Mouse (Mus musculus) neural tube, embryonic 14.5 days (tissue): ENCODE data around the gene Gm20388. TPM values are rescaled to one million over a fixed set of nuclear protein-coding genes. Genes with fewer than 3 reads are reported as not detected.

ENCODE experiments used
- ATAC-seq: fragments of 200-750 bp; cut with Nextera tagmentation; 2 replicates; pipeline ENCODE4 v1.8.0; 2017; ENCODE audit warnings: low read depth, mild to moderate bottlenecking, moderate TSS enrichment, moderate library complexity
- H3K27ac ChIP-seq: fragments of 300-500 bp; sonication (generic); 2 replicates; pipeline ENCODE4 v1.5.1; 2014; ENCODE audit warnings: low read depth, mild to moderate bottlenecking, control low read depth, low read length, moderate library complexity, mixed read lengths
- H3K27me3 ChIP-seq: fragments of 300-500 bp; sonication (generic); 2 replicates; pipeline ENCODE4 v1.6.1; 2014; ENCODE audit warnings: low read length; ENCODE audit not compliant: control insufficient read depth, insufficient read depth
- H3K36me3 ChIP-seq: fragments of 300-500 bp; sonication (generic); 2 replicates; pipeline ENCODE4 v1.6.1; 2014; ENCODE audit warnings: low read length, mixed read lengths; ENCODE audit not compliant: control insufficient read depth, insufficient read depth
- H3K4me1 ChIP-seq: fragments of 300-500 bp; sonication (generic); 2 replicates; pipeline ENCODE4 v1.6.1; 2014; ENCODE audit warnings: low read length; ENCODE audit not compliant: control insufficient read depth, insufficient read depth
- H3K4me2 ChIP-seq: fragments of 300-500 bp; sonication (generic); 2 replicates; pipeline ENCODE4 v1.6.1; 2014; ENCODE audit warnings: mild to moderate bottlenecking, low read depth, low read length, control low read depth
- H3K4me3 ChIP-seq: fragments of 300-500 bp; sonication (generic); 2 replicates; pipeline ENCODE4 v1.5.1; 2014; ENCODE audit warnings: low read depth, low read length, control low read depth, mixed read lengths
- H3K9ac ChIP-seq: fragments of 300-500 bp; sonication (generic); replicated peaks from 2 replicates; pipeline ENCODE4 v1.6.1; 2014; ENCODE audit warnings: low read depth, mild to moderate bottlenecking, control low read depth, low read length, mixed read lengths
- H3K9me3 ChIP-seq: fragments of 300-500 bp; sonication (generic); 2 replicates; pipeline ENCODE4 v1.6.1; 2016; ENCODE audit warnings: low read length; ENCODE audit not compliant: control insufficient read depth
- WGBS: fragments of 180-500 bp; shearing (Covaris S2); extraction: QIAGEN DNeasy Blood & Tissue Kit; methylation state at CpG from one replicate; pipeline ENCODE4 v1.1.7; 2014; 5-methylcytosine and 5-hydroxymethylcytosine counted together
- polyA plus RNA-seq: library from polyadenylated mRNA; unstranded; fragments of >200 nt; fragmentation: Nextera tagmentation; extraction: Ambion mirVana; gene quantifications from 2 replicates; pipeline ENCODE4 v1.2.1, GENCODE M21; 2014

Gm20388 gene
- polyA plus RNA-seq, 1 experiment from 2014 or later: 10.3 TPM

DNA sequence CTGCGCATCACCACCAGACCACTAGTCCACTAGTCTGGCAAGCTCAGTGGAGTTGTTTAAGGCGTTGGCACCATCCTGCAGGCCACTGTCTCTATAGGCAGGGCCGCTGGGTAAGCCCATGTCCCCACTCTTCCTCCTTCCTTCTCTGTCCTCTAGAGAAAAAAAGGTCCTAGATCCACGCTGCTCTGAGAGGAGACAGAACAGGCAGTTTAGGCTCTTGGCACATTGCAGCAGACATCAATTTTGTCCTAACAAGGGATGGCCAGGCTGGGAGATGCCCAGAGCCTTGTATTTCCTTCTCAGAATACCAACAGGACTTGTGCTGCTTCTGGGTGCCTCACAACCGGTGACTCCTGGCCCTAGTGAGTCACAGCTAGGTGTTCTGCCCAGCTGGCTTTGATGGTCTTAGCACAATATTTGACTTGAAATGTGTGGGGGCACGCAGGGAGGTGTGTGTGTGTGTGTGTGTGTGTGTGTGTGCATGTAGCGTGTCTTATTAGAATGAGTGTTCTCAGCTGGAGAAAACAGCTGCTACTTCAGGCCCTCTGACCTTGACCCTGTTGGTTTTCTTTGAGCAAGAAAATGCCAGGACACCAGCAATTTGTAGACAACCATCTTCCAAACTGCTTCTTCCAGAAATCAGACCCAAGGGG is 1967.3 kb downstream of the Gm20388 start:
- H3K36me3 ChIP-seq: peaks cover under 1% of the 10 kb centered on the region; the same call in 1 of the 2 replicates
- H3K4me2 ChIP-seq: no peak overlapping the region
- ATAC-seq: no peak
- no peaks in the 10 kb centered on the region for H3K4me1 ChIP-seq
- 91% methylated on average over 7 of the region's 7 CpGs for WGBS
- no peak overlapping the region for H3K4me3 ChIP-seq
- H3K9me3 ChIP-seq: no peaks in the 10 kb centered on the region
- H3K27ac ChIP-seq: no peak overlapping the region
- H3K27me3 ChIP-seq: no peaks in the 10 kb centered on the region
- H3K9ac ChIP-seq: no peak overlapping the region

DNA sequence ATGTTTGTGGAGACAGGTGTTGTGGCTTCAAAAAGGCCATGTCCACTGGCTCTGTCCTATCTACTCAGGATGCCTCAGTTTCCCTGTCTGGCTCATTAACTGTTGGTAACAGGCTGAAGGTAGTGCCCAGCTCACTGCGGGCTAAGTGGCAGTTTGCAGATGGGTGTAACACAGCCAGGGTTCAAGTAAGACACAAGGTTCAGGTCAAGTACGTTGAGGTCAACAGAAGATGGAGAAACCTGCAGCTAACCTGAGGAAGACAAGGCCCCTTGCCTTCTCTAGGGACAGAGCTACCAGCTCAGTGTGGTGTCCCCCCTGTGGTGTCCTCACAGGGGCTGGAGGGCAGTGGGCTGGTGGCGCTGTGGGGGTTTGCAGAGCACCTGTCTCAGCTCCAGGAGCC is 1969.1 kb downstream of the Gm20388 start:
- Histone ChIP-seq H3K4me1 (no peaks in the 10 kb centered on the region), H3K27me3 (no peaks in the 10 kb centered on the region), H3K9ac (no peak overlapping the region), H3K27ac (no peak overlapping the region), H3K4me3 (no peak overlapping the region), H3K4me2 (no peak overlapping the region), H3K36me3 (peaks cover 11% of the 10 kb centered on the region; the same call in 1 of the 2 replicates), H3K9me3 (no peaks in the 10 kb centered on the region)
- no peak for ATAC-seq
- WGBS: 85% methylated on average over 3 of the region's 3 CpGs

DNA sequence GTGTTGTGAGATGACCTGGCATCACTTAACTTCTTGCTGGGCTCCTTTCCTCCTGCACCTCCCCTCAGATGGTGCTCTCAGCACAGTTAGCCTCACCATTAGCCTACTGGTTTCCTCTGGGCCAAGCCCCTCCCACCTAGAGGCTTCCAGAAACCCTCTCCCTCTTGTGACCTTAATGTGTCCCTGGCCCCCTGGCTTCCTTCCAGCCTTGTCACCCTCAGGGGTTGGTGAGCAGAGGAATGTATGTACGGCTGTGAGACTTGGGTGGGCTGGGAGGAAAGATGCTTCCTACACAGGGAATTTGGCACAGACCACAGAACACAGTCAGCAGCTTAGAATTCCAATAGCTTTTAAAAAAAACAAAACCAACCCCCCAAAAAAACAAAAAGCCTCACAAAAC is 1970.2 kb downstream of the Gm20388 start:
- Histone ChIP-seq H3K4me3 (no peak overlapping the region), H3K4me1 (no peaks in the 10 kb centered on the region), H3K27ac (no peak overlapping the region), H3K4me2 (no peak overlapping the region), H3K9me3 (no peaks in the 10 kb centered on the region), H3K36me3 (peaks cover 11% of the 10 kb centered on the region; the same call in 1 of the 2 replicates), H3K9ac (no peak overlapping the region), H3K27me3 (no peaks in the 10 kb centered on the region)
- ATAC-seq: no peak
- 70% methylated on average over 1 of the region's 1 CpGs for WGBS

DNA sequence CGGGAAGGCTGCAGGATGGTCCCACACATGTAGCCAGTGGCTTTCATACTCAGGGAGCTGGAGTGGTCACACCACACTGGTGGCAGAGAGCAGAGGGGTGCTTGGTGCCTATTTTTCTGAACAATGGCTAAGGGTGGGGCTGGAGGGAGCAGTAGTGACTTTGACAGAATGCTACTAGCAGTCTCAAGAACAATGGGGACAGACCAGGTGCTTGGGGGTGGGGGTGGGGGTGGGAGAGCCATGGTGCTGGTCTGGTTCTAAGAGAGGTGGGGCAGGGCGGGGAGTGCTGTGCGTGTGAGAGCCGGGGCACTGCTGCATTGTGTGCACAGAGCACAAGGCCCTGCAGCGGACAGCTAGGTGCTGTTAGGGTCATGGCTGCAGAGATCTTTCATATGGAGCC is 1971.3 kb downstream of the Gm20388 start:
- H3K4me2 ChIP-seq: no peak overlapping the region
- ATAC-seq: no peak
- H3K36me3 ChIP-seq: peaks cover 11% of the 10 kb centered on the region; the same call in 1 of the 2 replicates
- no peaks in the 10 kb centered on the region for H3K9me3 ChIP-seq
- H3K4me3 ChIP-seq: no peak overlapping the region
- no peaks in the 10 kb centered on the region for H3K27me3 ChIP-seq
- no peak overlapping the region for H3K27ac ChIP-seq
- no peaks in the 10 kb centered on the region for H3K4me1 ChIP-seq
- 80% methylated on average over 5 of the region's 5 CpGs for WGBS
- no peak overlapping the region for H3K9ac ChIP-seq

DNA sequence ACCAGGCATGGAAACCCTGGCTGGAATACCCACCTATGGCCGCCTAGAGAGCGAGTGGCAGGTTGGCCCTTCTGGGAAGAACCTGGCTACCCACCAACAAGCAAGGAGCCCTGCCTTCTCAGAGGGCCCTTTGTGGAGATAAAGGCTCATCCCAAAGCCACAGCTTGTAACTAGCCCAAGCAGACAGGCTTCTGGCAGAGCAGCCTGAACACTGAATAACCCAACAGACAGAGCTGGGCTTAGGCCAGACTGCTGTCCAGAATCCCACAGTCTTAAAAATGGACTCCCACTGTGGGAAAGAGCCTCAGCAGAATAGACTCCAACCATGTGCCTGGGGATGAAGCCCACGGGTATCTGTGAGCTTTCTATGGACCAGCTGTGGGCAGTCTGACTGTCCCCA is 1973.5 kb downstream of the Gm20388 start:
- no peak overlapping the region for H3K4me3 ChIP-seq
- ATAC-seq: no peak
- no peaks in the 10 kb centered on the region for H3K9me3 ChIP-seq
- no peak overlapping the region for H3K27ac ChIP-seq
- no peak overlapping the region for H3K4me2 ChIP-seq
- H3K9ac ChIP-seq: no peak overlapping the region
- H3K36me3 ChIP-seq: peaks cover 11% of the 10 kb centered on the region; the same call in 1 of the 2 replicates
- H3K4me1 ChIP-seq: no peaks in the 10 kb centered on the region
- H3K27me3 ChIP-seq: no peaks in the 10 kb centered on the region
- WGBS: 88% methylated on average over 3 of the region's 3 CpGs

DNA sequence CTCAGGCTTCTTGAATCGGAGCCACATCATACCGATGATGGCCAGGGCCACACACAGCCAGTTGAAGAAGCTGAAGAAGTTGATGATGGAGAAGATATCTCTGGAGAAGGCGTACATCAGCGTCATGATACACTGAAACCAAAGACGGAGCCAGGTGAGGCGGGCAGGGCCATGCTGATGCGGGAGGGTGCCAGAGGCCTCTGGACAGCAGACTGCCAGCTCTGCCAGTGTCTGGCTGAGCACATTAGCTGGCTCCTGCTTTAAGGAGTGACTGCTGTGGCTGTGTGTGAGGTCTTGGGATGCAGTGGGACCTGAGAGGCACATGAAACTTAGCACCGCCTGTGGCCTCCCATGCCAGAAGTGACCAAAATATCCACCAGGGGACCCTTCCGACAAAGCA is 1974.4 kb downstream of the Gm20388 start:
- no peak overlapping the region for H3K4me2 ChIP-seq
- H3K9ac ChIP-seq: no peak overlapping the region
- ATAC-seq: no peak
- no peaks in the 10 kb centered on the region for H3K27me3 ChIP-seq
- H3K27ac ChIP-seq: no peak overlapping the region
- H3K9me3 ChIP-seq: no peaks in the 10 kb centered on the region
- H3K36me3 ChIP-seq: peaks cover 11% of the 10 kb centered on the region; the same call in 1 of the 2 replicates
- 94% methylated on average over 9 of the region's 9 CpGs for WGBS
- no peak overlapping the region for H3K4me3 ChIP-seq
- H3K4me1 ChIP-seq: no peaks in the 10 kb centered on the region

DNA sequence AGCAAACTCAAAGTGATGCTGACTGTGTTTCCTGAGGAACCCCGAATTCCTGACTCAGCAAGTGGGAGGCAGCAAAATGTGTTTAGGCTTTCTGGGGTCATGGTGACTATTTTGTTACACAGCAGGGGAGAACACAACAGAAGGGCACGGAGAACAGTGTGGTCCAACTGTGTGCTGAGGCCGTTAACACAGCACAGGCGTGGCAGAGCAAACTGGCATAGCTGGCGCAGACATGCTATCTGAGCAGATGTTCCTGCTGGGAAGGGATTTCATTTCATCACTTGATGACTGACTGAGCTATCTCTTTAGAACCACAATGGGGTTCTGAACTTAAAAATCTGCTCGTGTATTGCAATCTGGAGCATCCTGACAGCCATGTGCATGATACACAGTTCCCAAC is 1974.8 kb downstream of the Gm20388 start:
- 63% methylated on average over 6 of the region's 6 CpGs for WGBS
- ATAC-seq: no peak

DNA sequence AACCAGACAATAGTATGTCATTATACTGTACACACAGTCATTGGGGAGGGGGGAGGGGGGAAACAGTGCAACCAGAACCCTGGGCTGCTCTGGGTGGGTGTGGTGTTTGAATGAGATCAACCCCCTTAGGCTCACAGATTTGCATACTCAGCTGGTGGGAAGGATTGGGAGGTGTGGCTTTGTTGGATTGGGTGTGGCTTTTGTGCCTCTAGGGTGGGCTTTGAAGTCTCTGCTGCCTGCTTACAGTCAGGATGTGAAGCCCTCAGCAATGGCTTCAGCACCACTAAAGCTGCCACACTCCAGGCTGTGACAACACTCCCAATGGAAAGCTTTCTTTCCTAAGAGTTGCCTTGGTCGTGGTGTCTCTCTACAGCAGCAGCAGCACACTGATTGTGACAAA is 1976.9 kb downstream of the Gm20388 start:
- H3K4me3 ChIP-seq: no peak overlapping the region
- no peak overlapping the region for H3K4me2 ChIP-seq
- peaks cover 11% of the 10 kb centered on the region; the same call in 1 of the 2 replicates for H3K36me3 ChIP-seq
- WGBS: 69% methylated on average over 1 of the region's 1 CpGs
- H3K27ac ChIP-seq: no peak overlapping the region
- no peak for ATAC-seq
- H3K4me1 ChIP-seq: no peaks in the 10 kb centered on the region
- no peaks in the 10 kb centered on the region for H3K9me3 ChIP-seq
- H3K27me3 ChIP-seq: no peaks in the 10 kb centered on the region
- H3K9ac ChIP-seq: no peak overlapping the region

More for the DNA sequence above, 1974.8 kb downstream of the Gm20388 start:
- no peak overlapping the region for H3K4me2 ChIP-seq
- no peaks in the 10 kb centered on the region for H3K4me1 ChIP-seq
- peaks cover 11% of the 10 kb centered on the region; the same call in 1 of the 2 replicates for H3K36me3 ChIP-seq
- H3K4me3 ChIP-seq: no peak overlapping the region
- H3K9ac ChIP-seq: no peak overlapping the region
- H3K9me3 ChIP-seq: no peaks in the 10 kb centered on the region
- no peak overlapping the region for H3K27ac ChIP-seq
- no peaks in the 10 kb centered on the region for H3K27me3 ChIP-seq

DNA sequence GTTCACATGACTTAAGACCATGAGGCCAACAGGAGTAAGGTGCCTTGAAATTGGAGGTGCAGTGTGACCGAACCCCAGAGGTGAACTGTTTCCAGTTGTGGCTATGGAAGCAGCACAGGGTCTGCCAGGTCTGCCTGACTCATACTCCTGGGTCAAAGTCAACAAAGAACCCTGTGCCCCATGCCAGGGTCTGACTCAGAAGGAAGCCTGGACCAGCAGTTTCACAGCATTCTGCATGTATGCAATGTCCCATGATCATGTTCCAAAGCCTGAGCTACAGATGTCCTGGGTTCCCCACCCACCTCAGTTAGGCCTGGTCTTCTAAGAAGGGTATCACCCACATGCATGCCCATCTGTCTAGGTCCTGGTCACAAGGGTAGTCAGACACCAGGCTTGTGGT is 1978.7 kb downstream of the Gm20388 start:
- 96% methylated on average over 1 of the region's 1 CpGs for WGBS
- Histone ChIP-seq H3K36me3 (no peaks in the 10 kb centered on the region), H3K9ac (no peak overlapping the region), H3K27ac (no peak overlapping the region), H3K27me3 (no peaks in the 10 kb centered on the region), H3K9me3 (no peaks in the 10 kb centered on the region), H3K4me3 (no peak overlapping the region), H3K4me1 (no peaks in the 10 kb centered on the region), H3K4me2 (no peak overlapping the region)
- ATAC-seq: no peak
